Mouse (Mus musculus): ENCODE results near the gene Piwil4. TPM values are rescaled to one million over a fixed set of nuclear protein-coding genes. Genes with fewer than 3 reads are reported as not detected.

Piwil4 gene
- polyA plus RNA-seq, 1 experiment: 1.6 TPM

- TF ChIP-seq GATA1 (IDR thresholded peaks at IDR 0.05; ENCODE audit: low read length): no peak
Observed at GRCm38 (mm10) chr9:14652761-14653160, 87.8 kb downstream of the Piwil4 start.

- TF ChIP-seq GATA1 (IDR thresholded peaks at IDR 0.05; ENCODE audit: low read length): no peak
Observed at GRCm38 (mm10) chr9:14647849-14648248, 92.7 kb downstream of the Piwil4 start.

GRCm38 (mm10) chr9:14646641-14647040, 93.9 kb downstream of the Piwil4 start:
- no peak for TF ChIP-seq GATA1 (IDR thresholded peaks at IDR 0.05; ENCODE audit: low read length)

Other genes starting within 250 kb of the Piwil4 start
- gene Kdm4d, start 240.3 kb downstream of the Piwil4 start, polyA plus RNA-seq (2012): 0.18 and 0.32 TPM in 2 replicates
- 11.5 and 17.9 TPM in 2 replicates for gene Cwc15, start 240.1 kb downstream of the Piwil4 start, polyA plus RNA-seq (2012)
- gene Amotl1, start 95.7 kb downstream of the Piwil4 start, polyA plus RNA-seq (2012): 2.1 and 3.0 TPM in 2 replicates
- not detected in 2 replicates for gene Fut4, start 11.7 kb upstream of the Piwil4 start, polyA plus RNA-seq (2012)
- gene 1700012B09Rik, start 30.3 kb upstream of the Piwil4 start, polyA plus RNA-seq (2012): not detected in 2 replicates
- 10.2 and 12.2 TPM in 2 replicates for gene Mre11a, start 43.9 kb upstream of the Piwil4 start, polyA plus RNA-seq (2012)
- 37.5 and 59.0 TPM in 2 replicates for gene Ankrd49, start 44.1 kb upstream of the Piwil4 start, polyA plus RNA-seq (2012)
- not detected in 2 replicates for gene Gpr83, start 119.5 kb upstream of the Piwil4 start, polyA plus RNA-seq (2012)
- gene Izumo1r, start 163.2 kb upstream of the Piwil4 start, polyA plus RNA-seq (2012): not detected in 2 replicates

Measured in G1E-ER4 (cell line).